10 mouse cellular contexts compared by ENCODE assay signal in the genomic region with DNA sequence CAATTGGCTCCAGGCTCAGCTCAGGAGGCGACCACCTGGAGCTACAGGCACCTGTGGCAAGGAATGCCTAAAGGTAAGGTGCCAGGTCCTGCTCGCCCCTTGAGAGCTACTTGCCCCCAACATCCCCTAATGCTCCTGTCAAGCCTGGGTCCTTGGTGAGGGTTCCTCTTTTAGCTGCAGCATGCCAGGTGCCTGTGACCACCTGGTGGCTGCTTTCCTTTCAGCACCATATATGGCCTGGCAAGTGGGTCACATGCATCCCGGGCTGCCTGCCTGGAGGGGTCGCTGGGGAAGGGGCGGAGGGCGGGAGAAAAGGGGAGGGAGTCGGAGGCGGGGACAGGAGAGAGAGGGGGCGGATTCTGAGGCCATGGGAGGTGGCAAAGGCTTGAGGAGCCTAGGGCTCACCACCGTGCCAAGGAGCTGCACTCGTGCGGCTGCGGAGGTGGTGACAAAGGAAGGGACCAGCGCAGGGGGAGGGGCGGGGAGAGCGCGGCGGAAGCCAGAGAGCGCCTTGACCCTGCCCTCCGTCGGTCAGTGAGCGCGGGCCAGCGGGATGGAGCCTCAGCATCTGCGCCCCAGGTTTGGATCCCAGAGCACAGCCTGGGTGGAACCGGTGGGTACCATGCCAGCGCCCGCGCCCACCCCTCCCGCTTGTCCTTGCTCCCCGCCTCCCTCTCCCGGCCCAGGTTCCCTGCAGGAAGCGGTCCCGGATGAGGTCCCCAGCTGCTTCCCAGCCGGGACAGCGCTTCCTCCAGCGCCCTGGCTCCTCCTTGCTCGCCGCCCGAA. TPM values are rescaled to one million over a fixed set of nuclear protein-coding genes. Genes with fewer than 3 reads are reported as not detected.
DNase-seq lines count a peak whose midpoint lies in the region; ATAC-seq and TF ChIP-seq lines count a peak whose summit lies in the region.
"Not testable (repeated sequence)": the region's sequence is repeated elsewhere in the genome, so short reads cannot be mapped to it uniquely, and the experiment has no call there.
"Had no signal": no experiment of that assay in that cellular context is flagged by ENCODE, and none has a peak within 500 bp of the region (broad histone marks: within the 10 kb centered on the region; RNA-seq: fewer than 3 reads in every experiment).

A gene (plus strand): TSS at position 559 of the 786 bp plus-strand sequence.

- peak within 1 kb of the TSS; percentile 64 for H3K4me3 ChIP-seq in gastrocnemius, adult 2 months
- peak within 1 kb of the TSS; percentile 42 for H3K4me3 ChIP-seq in hindbrain, embryonic 11.5 days (ENCODE audit: low read depth, low read length)
- H3K4me3 ChIP-seq in liver, embryonic 13.5 days (replicated peaks) = peak within 1 kb of the TSS; percentile 34
- peak within 1 kb of the TSS; percentile 60 for H3K4me3 ChIP-seq in midbrain, embryonic 15.5 days
- peak within 1 kb of the TSS; percentile 46 for H3K4me3 ChIP-seq in stomach, embryonic 16.5 days (replicated peaks; ENCODE audit: low read length)

- peak within 1 kb of the TSS; percentile 52 for H3K4me2 ChIP-seq in hindbrain, embryonic 11.5 days (replicated peaks; ENCODE audit: low read depth, low read length)
- H3K4me2 ChIP-seq in liver, embryonic 13.5 days = peak within 1 kb of the TSS; percentile 47
- H3K4me2 ChIP-seq in midbrain, embryonic 15.5 days = peak within 1 kb of the TSS; percentile 66
- peak within 1 kb of the TSS; percentile 65 for H3K4me2 ChIP-seq in stomach, embryonic 16.5 days (ENCODE audit: low read depth, low read length)

- 12% methylated on average over 5 of the region's 40 CpGs for WGBS in hindbrain, embryonic 11.5 days
- 1% methylated on average over 31 of the region's 40 CpGs for WGBS in liver, embryonic 13.5 days (ENCODE audit: insufficient replicate concordance)
- 3% methylated on average over 30 of the region's 40 CpGs for WGBS in midbrain, embryonic 15.5 days
- WGBS in stomach, embryonic 16.5 days = 4% methylated on average over 32 of the region's 40 CpGs

- TF ChIP-seq CTCF in gastrocnemius, adult 2 months (IDR thresholded peaks at IDR 0.05) = not testable (repeated sequence)

- peak within 1 kb of the TSS; percentile 53 for H3K9ac ChIP-seq in hindbrain, embryonic 11.5 days (ENCODE audit: low read depth, low read length)
- not testable (repeated sequence) for H3K9ac ChIP-seq in liver, embryonic 13.5 days
- peak within 1 kb of the TSS; percentile 69 for H3K9ac ChIP-seq in midbrain, embryonic 15.5 days
- peak within 1 kb of the TSS; percentile 48; the same call in 1 of the 2 replicates for H3K9ac ChIP-seq in stomach, embryonic 16.5 days (ENCODE audit: low read length)

- peak; percentile 15 for DNase-seq in adrenal gland, postnatal 10 days
- peak; percentile 59 for DNase-seq in embryo, embryonic 10 days (ENCODE audit: low spot score)
- peak; percentile 22 for DNase-seq in gastrocnemius, adult 2 months
- peak; percentile 63 for DNase-seq in hindbrain, embryonic 11.5 days (ENCODE audit: low spot score)
- DNase-seq in kidney, postnatal 14 days = peak; percentile 21
- DNase-seq in liver, embryonic 13.5 days = not testable (repeated sequence)

- ATAC-seq in hindbrain, embryonic 11.5 days (ENCODE audit: low FRiP score) = peak; percentile 75; the same call in 1 of the 2 replicates
- ATAC-seq in liver, embryonic 13.5 days (ENCODE audit: low read depth); stomach, embryonic 16.5 days (ENCODE audit: insufficient read depth, low FRiP score): not testable (repeated sequence)
- peak; percentile 89 for ATAC-seq in midbrain, embryonic 15.5 days (replicated peaks)

- H3K36me3 ChIP-seq in hindbrain, embryonic 11.5 days (ENCODE audit: control insufficient read depth, insufficient read depth, low read length); liver, embryonic 13.5 days; midbrain, embryonic 15.5 days (replicated peaks); stomach, embryonic 16.5 days (ENCODE audit: control insufficient read depth, insufficient read depth, low read length): not testable (repeated sequence)

- H3K27ac ChIP-seq in gastrocnemius, adult 2 months; hindbrain, embryonic 11.5 days (ENCODE audit: low read depth, low read length); liver, embryonic 13.5 days; stomach, embryonic 16.5 days (ENCODE audit: low read length): not testable (repeated sequence)
- peak within 1 kb of the TSS; percentile 67 for H3K27ac ChIP-seq in midbrain, embryonic 15.5 days

- not testable (repeated sequence) for H3K4me1 ChIP-seq in hindbrain, embryonic 11.5 days (replicated peaks; ENCODE audit: control insufficient read depth, insufficient read depth, low read length); liver, embryonic 13.5 days (replicated peaks); midbrain, embryonic 15.5 days; stomach, embryonic 16.5 days (ENCODE audit: control insufficient read depth, insufficient read depth, low read length)

- intact Hi-C loops in gastrocnemius, adult 2 months (cut with DNase I) = not testable (repeated sequence)

- not testable (repeated sequence) for H3K9me3 ChIP-seq in hindbrain, embryonic 11.5 days (ENCODE audit: control insufficient read depth, low read length); liver, embryonic 13.5 days (replicated peaks); midbrain, embryonic 15.5 days; stomach, embryonic 16.5 days (replicated peaks; ENCODE audit: control insufficient read depth, low read length)

- not testable (repeated sequence) for H3K27me3 ChIP-seq in hindbrain, embryonic 11.5 days (ENCODE audit: control insufficient read depth, insufficient read depth, low read length); liver, embryonic 13.5 days; midbrain, embryonic 15.5 days (replicated peaks); stomach, embryonic 16.5 days (ENCODE audit: control insufficient read depth, insufficient read depth, low read length)

RNA-seq across cellular contexts. Expression of the gene that starts here (rescaled TPM):
- 1 to 10 TPM in 1 of 2 experiments, under 1 TPM in 1; 0.82 to 1.1 TPM for total RNA-seq in adrenal gland, postnatal 10 days (2021)
- total RNA-seq in gastrocnemius, adult 2 months (2021) = not detected
- polyA plus RNA-seq in hindbrain, embryonic 11.5 days (2014; fragmentation: Nextera tagmentation; extraction: Ambion mirVana) = 5.2 and 6.0 TPM in 2 replicates
- polyA plus RNA-seq in liver, embryonic 13.5 days (2015; fragmentation: Nextera tagmentation; extraction: Ambion mirVana) = 0.12 and 0.14 TPM in 2 replicates
- 12.8 and 14.7 TPM in 2 replicates for polyA plus RNA-seq in midbrain, embryonic 15.5 days (2015; fragmentation: Nextera tagmentation; extraction: Ambion mirVana)
- 2.3 and 2.9 TPM in 2 replicates for polyA plus RNA-seq in stomach, embryonic 16.5 days (2015; fragmentation: Nextera tagmentation; extraction: Ambion mirVana)
- total RNA-seq: gastrocnemius, postnatal 36 days; MEL had no signal

Comparison
In these comparisons a context has a peak if more than half of its experiments do, and no peak if none do; other contexts are left out.
1. Peak in DNase-seq and H3K4me3 ChIP-seq in gastrocnemius, adult 2 months; RNA of the gene not detected or under 1 TPM.